Mouse (Mus musculus): ENCODE measurements around the gene Abhd4.
A peak's percentile ranks its signal among the peaks of the same experiment; 100 is the strongest.
"Not testable (repeated sequence)": the region's sequence is repeated elsewhere in the genome, so short reads cannot be mapped to it uniquely, and the experiment has no call there.

Gene Abhd4

GRCm38 (mm10) chr14:54223315-54224063, 30.5 kb upstream of the Abhd4 start:
- DNase-seq: no peak

GRCm38 (mm10) chr14:54224064-54224417, 29.9 kb upstream of the Abhd4 start:
- DNase-seq: no peak

GRCm38 (mm10) chr14:54224484-54225467, 29.2 kb upstream of the Abhd4 start:
- no peak for DNase-seq

DNA sequence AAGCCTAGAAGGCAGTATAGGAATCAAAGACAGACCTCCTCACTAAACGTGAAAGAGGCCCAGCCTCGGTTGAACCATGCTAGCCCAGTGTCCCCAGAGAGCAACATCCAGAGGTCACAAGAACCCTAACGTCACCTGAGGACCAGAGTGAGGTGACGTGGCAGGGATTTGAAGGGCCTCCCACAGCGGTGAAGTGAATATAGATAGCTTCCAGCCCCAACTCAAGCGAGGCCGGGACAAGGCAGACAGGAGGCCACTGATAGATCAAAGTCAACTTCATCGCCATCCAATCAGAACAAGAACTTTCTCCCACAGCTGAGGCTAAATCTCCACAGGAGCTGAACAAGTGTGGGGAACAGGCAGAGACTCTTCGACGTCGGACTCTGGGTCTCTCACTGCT, 28.3 kb upstream of the Abhd4 start:
- no peak for DNase-seq

DNA sequence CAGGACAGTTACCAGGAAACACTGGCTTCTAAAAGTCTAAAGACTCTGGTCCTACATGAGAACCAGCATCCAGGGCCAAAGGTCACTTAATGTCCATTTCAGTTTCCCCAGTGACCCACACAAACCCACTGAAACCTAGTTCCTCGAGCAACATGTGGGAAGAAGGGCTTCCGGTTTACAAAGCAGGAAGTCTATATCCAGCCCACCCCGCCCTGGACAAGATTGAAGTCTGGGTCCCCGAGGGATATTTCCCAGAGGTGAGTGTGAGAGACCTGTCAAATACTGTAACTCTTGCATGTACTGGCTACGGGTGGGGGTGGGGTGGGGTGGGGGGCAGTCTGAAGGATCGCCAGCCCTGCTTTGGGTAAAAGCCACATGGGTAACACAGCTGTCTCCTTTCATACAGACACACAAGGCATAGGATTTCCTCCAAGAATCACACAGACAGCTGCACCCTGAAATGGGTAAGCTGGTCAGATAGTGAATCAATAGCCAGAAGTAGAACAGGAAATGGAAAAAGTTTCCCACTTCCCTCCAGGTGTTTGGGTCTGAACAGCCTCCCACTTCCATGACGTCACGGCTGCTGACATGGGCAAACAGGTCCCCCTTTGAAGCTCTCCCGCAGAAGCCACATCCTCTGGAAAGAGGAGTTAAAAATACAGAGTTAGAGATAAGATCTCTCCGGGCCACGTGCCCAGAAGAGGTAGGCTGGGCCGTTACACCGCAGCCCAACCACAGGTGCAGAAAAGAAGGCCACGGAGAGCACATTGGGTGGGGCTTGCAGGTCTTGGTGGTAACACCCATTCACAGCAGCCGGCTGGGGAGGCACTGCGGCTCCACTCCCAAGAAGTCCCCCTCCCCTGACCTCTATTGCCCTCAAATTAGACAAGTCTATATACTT, 26.8 kb upstream of the Abhd4 start:
- peak; percentile 78 for DNase-seq

DNA sequence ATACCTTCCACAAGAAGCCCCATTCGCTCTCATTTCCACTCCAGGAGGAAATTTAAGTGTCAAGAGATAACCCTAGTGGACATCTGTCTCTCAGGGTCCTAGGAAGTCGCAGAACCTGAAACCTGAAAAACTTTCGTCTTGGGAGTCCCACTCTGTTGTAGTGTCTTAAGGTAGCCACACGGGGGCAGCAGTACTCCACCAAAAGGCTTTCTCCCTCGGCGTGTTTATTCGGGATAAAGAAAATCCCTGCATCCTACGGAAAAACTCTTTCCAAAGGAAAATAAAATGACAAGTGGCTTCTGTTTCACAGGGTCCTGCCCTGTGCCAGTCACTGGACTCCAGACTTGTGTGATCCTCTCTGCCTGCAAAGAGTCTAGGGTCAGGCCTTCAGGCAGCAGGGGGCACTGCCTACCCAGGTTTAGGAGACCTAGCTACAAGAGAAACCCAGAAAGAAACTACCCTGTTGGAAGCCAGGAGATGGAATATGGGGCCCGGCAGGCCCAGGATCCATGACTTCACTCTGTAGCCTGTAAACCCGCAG, 26.0 kb upstream of the Abhd4 start:
- peak; percentile 80 for DNase-seq

GRCm38 (mm10) chr14:54228501-54228900, 25.5 kb upstream of the Abhd4 start:
- no peak for DNase-seq

DNA sequence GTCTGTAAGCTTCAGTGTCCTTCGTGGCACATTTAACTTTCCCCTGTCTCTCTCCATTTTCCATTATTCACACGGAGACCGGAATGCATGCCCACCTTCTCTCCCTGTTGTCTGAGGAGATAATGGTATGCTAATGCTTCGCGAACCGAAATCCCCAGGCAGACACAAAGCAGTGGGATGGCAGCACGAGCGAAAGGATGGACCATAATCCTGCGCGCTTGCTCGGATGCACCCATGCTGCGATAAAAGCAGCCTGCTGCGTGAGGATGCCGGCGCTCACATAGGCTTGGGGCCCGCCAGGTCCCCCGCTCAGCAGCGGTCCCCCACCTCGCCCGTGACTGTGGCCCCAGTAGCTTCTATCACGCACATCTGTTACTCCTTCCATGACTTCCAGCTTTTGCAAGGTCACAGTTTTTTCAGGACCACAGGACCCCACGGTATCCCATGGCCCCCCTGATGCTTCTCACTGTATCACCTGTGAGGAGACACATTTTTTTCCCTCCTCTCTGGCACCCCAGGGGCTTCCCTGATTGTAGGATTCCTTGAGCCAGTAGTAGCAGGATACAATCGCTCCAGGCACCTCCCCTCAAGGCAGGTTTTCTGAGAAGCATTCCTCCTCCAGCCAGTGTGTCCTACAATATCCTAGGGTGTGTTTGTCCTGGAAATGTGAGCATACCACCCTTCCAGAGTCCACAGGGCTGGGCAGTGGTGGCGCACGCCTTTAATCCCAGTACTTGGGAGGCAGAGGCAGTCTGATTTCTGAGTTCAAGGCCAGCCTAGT, 24.9 kb upstream of the Abhd4 start:
- DNase-seq: no peak

DNA sequence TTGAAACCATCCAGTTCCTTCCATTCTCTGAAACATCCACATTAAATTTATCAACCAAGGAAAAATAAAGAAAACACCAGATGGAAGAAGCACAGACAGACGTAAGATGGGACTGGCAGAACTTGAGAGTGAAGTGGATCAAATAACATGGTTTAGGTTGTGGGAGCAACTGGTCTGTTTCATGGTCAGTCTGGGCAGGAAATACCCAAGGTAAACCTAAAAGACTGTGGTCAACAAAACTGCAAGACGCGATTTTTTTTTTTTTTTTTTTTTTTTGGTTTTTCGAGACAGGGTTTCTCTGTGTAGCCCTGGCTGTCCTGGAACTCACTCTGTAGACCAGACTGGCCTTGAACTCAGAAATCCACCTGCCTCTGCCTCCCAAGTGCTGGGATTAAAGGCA, 24.1 kb upstream of the Abhd4 start:
- DNase-seq: not testable (repeated sequence)

DNA sequence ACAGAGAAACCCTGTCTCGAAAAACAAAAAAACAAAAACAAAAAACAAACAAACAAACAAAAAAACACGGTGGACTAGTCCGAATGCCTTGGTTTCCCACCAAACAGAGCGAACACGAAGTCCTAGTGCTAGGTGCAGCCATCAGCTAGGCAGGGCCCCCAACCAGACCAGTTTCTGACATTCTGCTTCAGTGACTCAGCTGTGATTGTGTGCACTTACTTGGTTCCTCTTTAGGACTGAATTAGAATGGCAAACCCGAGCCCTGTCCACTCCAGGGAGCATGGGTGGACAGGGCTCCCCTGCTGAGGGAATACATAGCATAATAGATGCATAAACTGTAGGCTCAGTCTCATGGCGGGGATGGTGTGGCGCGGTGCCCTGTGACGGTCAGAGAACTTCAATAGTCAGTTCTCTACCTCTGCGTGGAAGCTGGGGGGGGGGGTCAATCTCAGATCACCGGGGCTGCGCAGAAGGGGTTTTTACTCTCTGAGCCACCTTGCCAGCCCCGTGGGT, 23.3 kb upstream of the Abhd4 start:
- no peak for DNase-seq

DNA sequence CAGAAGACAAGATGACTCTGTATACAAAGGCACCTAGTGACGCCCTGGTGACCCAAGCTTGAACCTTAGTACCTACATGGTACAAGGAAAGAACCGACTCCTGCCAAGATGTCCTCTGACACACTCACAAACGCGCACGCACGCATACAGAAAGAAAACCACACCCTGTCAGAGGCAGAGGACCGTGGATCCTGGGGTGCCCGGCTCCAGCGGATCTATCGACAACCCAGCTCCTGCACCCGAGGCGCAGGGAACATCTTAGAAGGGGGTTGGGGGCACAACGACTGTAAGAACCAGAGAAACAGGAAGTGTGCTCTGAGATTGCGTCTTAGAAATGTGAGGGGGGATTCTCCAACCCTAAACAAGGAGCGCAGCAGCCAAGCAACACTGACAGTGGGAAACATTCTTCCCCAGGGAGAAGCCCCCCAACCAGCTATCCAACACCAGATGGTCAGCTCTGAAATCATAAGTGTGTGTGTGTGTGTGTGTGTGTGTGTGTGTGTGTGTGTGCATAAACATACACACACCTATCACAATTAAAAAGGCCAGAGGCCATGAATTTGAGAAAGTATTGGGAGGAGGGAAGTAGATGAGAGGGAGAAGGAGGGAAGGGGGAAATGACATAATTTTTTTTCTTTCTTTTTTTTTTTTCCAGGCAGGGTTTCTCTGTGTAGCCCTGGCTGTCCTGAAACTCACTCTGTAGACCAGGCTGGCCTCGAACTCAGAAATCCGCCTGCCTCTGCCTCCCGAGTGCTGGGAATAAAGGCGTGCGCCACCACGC, 22.6 kb upstream of the Abhd4 start:
- DNase-seq: no peak

- no peak for DNase-seq
These were observed 21.8 kb upstream of the Abhd4 start for GRCm38 (mm10) chr14:54232143-54232542.

GRCm38 (mm10) chr14:54232811-54233558, 21.0 kb upstream of the Abhd4 start:
- peak; percentile 74 for DNase-seq

DNA sequence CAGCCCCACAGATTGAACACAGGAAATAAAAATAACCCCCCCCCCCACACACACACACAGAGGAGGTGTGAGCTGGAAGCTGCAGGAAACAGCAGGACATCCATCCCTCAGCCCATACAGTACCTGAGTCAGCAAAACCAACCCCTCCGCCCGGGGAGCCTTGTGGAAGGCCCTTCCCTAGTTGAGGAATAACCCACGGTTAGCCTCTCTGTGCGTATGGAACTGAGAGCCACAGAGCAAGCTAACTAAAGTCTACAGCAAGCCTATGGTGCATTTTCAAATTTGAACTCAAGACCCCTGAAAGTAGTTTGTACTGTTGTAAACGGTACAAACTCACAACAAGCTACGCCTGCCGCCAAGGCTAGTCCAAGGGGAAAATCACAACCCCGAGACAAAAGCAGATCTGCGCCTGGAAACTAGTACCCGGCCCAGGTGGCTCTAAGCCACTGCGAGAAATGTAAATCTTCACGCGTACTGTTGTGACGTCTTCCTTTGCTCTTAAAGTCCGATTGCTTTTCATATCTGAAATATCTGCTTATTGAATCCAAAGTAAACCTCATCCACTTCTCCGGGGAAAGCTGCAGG, 20.3 kb upstream of the Abhd4 start:
- no peak for DNase-seq

- no peak for DNase-seq
These were observed 19.6 kb upstream of the Abhd4 start for GRCm38 (mm10) chr14:54234231-54235040.

DNA sequence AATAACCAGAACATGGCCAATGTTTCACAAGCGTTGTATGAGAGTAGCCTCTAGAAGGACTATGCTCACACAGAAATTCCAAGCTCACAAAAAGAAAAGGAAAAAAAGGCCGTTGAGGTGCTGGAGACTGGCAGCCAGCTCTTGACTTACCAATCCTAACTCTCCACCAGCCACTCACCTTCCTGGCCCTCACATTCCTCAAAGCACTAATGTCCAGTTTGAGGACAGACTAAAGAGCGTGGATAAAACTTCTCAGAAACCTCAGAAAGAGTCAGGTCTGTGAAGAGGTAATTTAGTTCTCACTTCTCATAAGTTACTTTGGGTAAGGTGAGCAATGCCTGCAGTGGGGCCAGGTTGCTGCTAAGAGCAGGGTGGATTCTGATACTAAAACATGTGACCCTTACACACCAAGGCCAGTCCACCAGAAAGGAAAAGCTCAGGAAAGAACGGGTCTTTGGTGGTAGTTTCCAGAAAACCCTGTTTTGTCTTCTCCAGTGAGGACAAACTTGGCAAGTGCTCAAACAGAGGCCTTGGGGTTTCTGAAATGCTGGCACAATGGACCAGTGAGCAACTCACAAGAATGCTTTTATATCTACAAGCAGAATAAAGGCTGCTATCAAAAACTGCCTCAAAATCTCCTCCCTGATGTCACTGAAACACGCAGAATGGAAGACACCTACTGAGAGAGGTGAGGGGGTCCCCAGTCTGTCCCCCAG, 18.0 kb upstream of the Abhd4 start:
- no peak for DNase-seq

GRCm38 (mm10) chr14:54236881-54237280, 17.1 kb upstream of the Abhd4 start:
- no peak for DNase-seq

Measured in kidney, postnatal 10 days (tissue).